Mouse (Mus musculus): ENCODE measurements around the gene Mccc1. TPM values are rescaled to one million over a fixed set of nuclear protein-coding genes. Genes with fewer than 3 reads are reported as not detected.

Mccc1 gene
- polyA plus RNA-seq (2017; shearing (Covaris generic)): 32.9 TPM

GRCm38 (mm10) chr3:36000275-36001239, at the start of gene Mccc1:
Gene Mccc1, minus strand, starts transcription at chr3:36000678.

GRCm38 (mm10) chr3:35937345-35937744, 63.1 kb downstream of the Mccc1 start, which contains the start of gene Dcun1d1:
Gene Dcun1d1, minus strand, starts transcription at chr3:35937445.

Other genes starting within 250 kb of the Mccc1 start
- gene Atp11b, start 246.6 kb downstream of the Mccc1 start, polyA plus RNA-seq (2017; shearing (Covaris generic)): 120 TPM
- gene Dcun1d1, start 63.2 kb downstream of the Mccc1 start, polyA plus RNA-seq (2017; shearing (Covaris generic)): 82.0 TPM
- gene Ccdc144b, start 52.9 kb upstream of the Mccc1 start, polyA plus RNA-seq (2017; shearing (Covaris generic)): not detected
- gene Acad9, start 65.3 kb upstream of the Mccc1 start, polyA plus RNA-seq (2017; shearing (Covaris generic)): 55.1 TPM
- 7.5 TPM for gene D3Ertd254e, start 150.3 kb upstream of the Mccc1 start, polyA plus RNA-seq (2017; shearing (Covaris generic))
- not detected for gene Qrfpr, start 221.6 kb upstream of the Mccc1 start, polyA plus RNA-seq (2017; shearing (Covaris generic))

All from CD4-positive, CD25-positive, alpha-beta regulatory T cell, adult 9 weeks (primary cell).